Mouse (Mus musculus): ENCODE measurements around the gene Mapk8. TPM values are rescaled to one million over a fixed set of nuclear protein-coding genes. Genes with fewer than 3 reads are reported as not detected.
"Not testable (repeated sequence)": the region's sequence is repeated elsewhere in the genome, so short reads cannot be mapped to it uniquely, and the experiment has no call there.

The Mapk8 gene
- 10 to 100 TPM; 31.7 to 32.4 TPM for total RNA-seq (2021)

GRCm38 (mm10) chr14:33447027-33447569 lies at the start of gene Mapk8:
TSS of gene Mapk8 (minus strand) at chr14:33447158.
- DNase-seq (ENCODE audit: low spot score): peak; percentile 94
- intact Hi-C loops (cut with DNase I): no loop called here

- no peak for DNase-seq (ENCODE audit: low spot score)
- intact Hi-C loops (cut with DNase I): no loop called here
These were observed 48.3 kb upstream of the Mapk8 start for GRCm38 (mm10) chr14:33495226-33495625.

GRCm38 (mm10) chr14:33487805-33488550 lies 41.0 kb upstream of the Mapk8 start:
- DNase-seq (ENCODE audit: low spot score): no peak
- intact Hi-C loops (cut with DNase I): no loop called here

DNA sequence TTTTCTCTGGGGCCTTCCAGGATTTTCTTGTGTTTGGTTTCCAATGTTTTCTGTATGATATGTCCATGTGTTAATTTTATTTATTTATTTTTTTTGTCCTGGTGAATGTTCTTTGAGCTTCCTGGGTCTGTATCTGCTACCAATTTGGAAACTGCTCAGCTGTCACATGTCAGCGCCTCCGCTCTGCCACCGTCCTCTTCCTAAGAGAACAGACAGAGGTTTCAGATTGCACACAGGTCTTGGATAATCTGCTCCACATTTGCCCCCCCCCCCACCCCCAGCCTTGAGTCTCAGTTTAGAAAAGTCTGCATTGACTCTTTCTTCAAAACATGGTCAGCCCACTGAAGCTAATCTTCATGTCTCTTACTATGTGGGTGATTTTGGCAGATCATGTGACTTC lies 35.0 kb upstream of the Mapk8 start:
- DNase-seq (ENCODE audit: low spot score): no peak
- intact Hi-C loops (cut with DNase I): no loop called here

DNA sequence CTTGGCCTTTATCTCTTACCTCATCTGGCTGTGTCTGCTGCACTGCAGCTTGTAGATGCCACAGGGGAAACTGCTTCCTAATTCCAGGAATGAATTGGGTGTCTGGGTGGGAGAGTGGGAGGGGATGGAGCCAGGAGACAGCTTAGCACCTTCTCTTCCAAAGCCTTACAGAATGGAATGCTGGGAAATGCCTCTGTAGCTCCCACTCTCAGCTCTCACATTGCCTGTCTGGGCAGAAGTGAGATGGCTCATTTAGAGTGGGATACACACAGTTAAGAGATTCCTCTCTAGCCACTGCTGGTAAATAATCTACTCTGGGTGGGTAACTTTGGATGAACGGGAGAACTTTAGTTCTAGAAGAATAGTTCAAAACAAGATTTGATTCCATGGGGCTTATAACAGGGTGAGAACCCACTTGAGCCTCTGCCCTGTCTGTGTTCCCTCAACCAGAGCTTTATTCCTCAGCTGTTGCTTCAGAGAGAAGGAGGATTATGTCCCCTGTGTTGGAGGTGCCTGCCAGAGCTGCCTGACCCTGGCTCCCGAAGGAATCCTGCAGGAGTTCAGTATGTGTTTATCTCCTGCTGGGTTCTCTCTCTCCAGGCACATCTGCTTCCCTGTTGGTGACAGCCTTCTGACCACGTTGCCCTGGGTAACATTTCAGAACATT lies 29.3 kb upstream of the Mapk8 start:
- DNase-seq (ENCODE audit: low spot score): no peak
- intact Hi-C loops (cut with DNase I): no loop called here

- no peak for DNase-seq (ENCODE audit: low spot score)
- intact Hi-C loops (cut with DNase I): no loop called here
These were observed 27.5 kb upstream of the Mapk8 start for GRCm38 (mm10) chr14:33474461-33474860.

DNA sequence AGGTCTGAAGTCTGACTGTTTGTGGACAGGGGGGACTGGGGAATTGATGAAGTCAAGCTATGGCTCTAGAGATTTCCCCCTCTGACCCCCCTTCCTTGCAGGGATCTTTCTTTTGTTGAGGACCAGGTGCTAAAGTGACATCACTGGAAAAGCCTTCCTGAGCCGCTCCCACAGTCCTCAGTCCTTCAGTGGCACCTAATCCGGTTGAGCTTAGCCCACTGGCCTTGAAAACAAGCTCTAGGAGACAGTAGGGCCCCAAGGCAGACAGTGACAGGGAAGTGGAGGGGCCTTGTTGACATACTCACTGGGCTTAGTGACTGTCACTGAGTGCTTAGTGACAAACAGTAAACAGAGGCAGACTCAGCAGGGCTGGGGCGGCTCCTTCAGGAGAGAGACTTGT lies 24.4 kb upstream of the Mapk8 start, which contains the start of gene Frmpd2:
Gene Frmpd2 (plus strand): TSS at position 366 of the 400 bp plus-strand sequence.
- DNase-seq (ENCODE audit: low spot score): no peak

GRCm38 (mm10) chr14:33467766-33468165 lies 20.8 kb upstream of the Mapk8 start:
- intact Hi-C loops (cut with DNase I): no loop called here
- DNase-seq (ENCODE audit: low spot score): no peak

More for the DNA sequence above, 24.4 kb upstream of the Mapk8 start, which contains the start of gene Frmpd2:
- intact Hi-C loops (cut with DNase I): no loop called here

DNA sequence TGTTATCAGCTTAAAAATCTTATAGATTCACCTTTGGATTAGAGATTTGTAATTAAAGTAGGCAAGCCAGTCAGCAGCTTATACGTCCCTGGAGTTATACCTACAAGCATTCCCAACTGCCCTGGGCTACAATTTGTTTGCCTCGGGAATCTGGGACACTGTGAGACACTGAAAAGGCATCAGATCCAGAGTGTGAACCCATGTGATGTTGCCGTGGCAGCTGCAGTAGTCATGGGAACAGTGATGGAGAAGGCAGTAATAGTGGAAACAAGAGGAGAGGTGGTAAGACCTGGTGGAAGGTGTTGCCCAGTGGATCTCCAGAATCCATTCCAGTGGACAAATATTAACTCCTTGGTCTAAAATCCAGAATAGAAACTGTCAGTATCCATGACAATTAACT lies 16.7 kb upstream of the Mapk8 start:
- intact Hi-C loops (cut with DNase I): no loop called here
- no peak for DNase-seq (ENCODE audit: low spot score)

DNA sequence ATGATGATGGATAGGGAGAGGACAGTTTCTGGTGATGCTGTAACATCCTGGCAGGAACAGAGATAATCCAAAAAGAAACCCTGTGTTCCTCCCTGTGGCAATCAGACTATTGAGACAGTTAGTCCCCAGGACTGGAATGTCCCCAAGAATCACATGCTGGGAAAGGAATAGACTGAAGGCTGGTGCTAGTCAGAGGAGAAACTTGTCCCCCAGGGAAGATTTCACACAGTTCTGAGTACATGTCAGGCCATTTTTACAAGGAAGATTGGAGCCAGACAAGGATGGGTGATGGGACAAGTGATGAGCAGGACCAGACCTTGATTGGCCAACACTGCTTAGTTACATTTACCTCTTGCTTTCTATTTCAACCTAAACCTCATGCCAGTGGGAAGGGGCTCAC lies 3.4 kb upstream of the Mapk8 start:
- DNase-seq (ENCODE audit: low spot score): no peak
- intact Hi-C loops (cut with DNase I): no loop called here

- DNase-seq (ENCODE audit: low spot score): no peak
- intact Hi-C loops (cut with DNase I): no loop called here
These were observed 2.4 kb upstream of the Mapk8 start for GRCm38 (mm10) chr14:33449296-33449840.

DNA sequence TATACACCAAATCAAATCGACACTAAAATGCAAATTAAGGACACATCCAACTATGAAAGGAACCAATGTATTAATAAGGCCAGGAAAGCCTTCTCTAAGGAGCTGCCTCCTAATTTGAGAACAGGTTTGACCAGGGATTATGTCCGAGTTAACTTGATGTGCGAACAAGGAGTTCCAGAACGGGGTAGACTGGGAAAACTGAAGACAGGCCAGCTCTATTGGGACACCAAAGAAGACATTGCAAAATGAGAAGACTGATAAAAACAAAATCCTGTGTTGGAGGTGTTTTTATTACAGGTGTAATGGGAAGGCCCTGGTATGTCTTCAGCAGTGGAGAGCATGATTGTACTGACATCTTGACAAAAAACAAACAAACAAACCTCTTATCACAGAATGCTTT lies 1.3 kb upstream of the Mapk8 start:
- intact Hi-C loops (cut with DNase I): no loop called here
- no peak for DNase-seq (ENCODE audit: low spot score)

GRCm38 (mm10) chr14:33446561-33447023 lies 366 bp downstream of the Mapk8 start:
- DNase-seq (ENCODE audit: low spot score): no peak
- intact Hi-C loops (cut with DNase I): no loop called here

DNA sequence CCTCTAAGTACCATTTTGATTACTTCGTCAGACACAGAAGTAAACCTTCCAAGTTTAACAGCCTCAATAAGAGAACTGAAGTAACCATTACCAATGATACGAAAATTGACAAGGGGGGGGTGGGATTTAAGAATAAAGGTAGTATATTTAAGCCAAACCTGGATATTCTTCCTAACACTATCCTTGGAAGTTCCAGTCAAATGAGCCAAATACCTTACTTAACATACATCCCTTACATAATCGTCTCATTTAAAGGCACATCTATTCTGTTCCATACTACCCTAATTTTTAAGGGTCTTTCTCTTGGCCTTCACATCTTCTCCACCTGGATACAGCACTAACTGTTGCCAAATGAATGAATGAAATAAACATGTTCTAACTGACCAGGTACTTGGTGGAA lies 996 bp downstream of the Mapk8 start:
- intact Hi-C loops (cut with DNase I): no loop called here

GRCm38 (mm10) chr14:33443780-33444179 lies 3.2 kb downstream of the Mapk8 start:
- intact Hi-C loops (cut with DNase I): loop anchor here (5.0 kb wide), 1 partner anchor 36 kb away; no protein-coding TSS in a partner anchor
- DNase-seq (ENCODE audit: low spot score): no peak

More for the DNA sequence above, 996 bp downstream of the Mapk8 start:
- DNase-seq (ENCODE audit: low spot score): no peak

- DNase-seq (ENCODE audit: low spot score); intact Hi-C loops (cut with DNase I): not testable (repeated sequence)
These were observed 14.5 kb downstream of the Mapk8 start for GRCm38 (mm10) chr14:33432485-33432884.

DNA sequence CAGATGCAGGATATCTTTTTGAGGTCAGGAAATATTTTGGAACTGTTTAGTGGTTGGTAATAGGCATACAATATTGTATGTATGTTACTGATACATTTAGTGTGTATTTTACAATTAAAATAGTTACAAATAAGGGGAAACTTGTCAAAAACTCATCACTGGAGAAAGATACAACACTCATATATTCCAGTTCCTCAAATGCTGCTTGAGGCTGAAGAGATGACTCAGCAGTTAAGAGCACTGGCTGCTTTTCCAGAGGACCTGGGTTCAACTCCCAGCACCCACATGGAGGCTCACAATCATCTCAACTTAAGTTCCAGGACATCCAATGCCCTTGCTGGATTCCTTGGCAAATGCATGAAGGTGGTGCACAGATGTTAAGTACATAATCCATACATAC lies 22.8 kb downstream of the Mapk8 start:
- intact Hi-C loops (cut with DNase I): no loop called here

DNA sequence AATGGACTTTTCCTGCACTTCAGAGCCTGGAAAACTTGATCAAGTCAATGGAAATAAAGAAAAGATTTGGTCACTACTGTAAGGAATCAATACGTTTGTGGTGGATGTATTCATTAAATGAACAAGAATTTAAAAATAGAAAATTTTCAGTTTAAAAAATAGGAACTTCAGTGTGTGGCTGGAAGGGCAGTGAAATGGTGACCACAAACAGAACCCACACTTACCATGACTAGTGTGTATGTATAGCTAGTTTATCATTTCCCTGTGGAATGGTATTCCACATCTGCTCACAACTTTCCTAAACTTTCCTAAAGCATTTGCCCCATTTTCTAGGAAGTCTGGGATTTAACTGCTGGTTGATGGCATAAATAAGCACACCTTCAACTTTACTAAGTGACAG lies 24.0 kb downstream of the Mapk8 start:
- intact Hi-C loops (cut with DNase I): loop anchor here (2.0 kb wide), 1 partner anchor 20 kb away; no protein-coding TSS in a partner anchor
- no peak for DNase-seq (ENCODE audit: low spot score)

More for the DNA sequence above, 22.8 kb downstream of the Mapk8 start:
- no peak for DNase-seq (ENCODE audit: low spot score)

DNA sequence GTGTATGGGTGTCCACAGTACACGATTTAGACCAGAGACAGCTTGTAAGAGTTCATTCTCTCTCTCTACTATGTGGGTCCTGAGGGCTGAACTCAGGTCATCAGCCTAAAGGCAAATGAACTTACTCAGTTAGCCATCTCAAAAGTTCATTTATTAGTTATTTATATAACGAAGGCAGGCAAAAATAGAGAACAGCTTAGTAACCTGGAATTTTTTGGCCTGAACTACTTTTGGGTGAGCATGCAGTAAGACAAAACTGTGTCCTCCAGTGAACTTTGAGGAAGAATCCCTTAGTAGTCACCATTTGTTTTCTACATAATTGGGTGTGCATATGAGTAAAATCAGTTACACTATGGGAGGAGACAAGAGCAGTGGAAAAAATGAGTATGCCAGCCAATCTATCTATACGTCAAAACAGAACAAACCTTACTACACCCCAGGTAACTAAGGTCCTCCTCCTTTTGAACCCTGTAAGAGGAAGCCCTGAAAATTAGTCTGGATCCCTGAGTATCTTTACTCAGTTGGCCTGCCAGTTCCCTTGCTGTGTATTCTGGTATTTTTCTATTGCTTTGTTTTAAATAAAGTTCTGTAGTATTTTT lies 28.5 kb downstream of the Mapk8 start:
- no peak for DNase-seq (ENCODE audit: low spot score)
- intact Hi-C loops (cut with DNase I): no loop called here

DNA sequence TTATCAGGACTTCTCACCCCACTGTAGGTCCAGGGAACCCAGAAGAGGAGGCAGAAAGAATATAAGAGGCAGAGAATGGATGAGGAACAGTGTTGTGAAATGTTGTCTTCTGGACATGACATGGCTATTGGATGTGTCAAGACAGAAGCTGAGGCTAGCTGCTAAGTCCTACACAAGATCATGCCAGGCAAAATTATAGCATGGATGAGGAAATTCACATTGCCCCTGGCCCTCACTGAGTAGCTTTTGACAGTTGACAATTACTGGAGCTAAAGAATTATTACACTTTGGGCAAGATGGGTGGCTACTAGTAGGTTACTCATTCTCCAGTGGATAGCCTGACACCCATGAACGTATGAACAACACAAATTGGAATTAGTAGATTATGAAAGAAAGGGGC lies 31.2 kb downstream of the Mapk8 start:
- intact Hi-C loops (cut with DNase I): no loop called here

More for the DNA sequence above, 31.2 kb downstream of the Mapk8 start:
- DNase-seq (ENCODE audit: low spot score): no peak

All from heart, postnatal 25 days (tissue).